Mouse (Mus musculus) adipocyte (in vitro differentiated cells): Measurements from ENCODE around the gene Clec3b.
A peak's percentile ranks its signal among the peaks of the same experiment; 100 is the strongest.

Source experiments
- DNase-seq: peaks from one replicate; pipeline ENCODE4 v3.0.0-alpha.2; 2016; ENCODE audit warnings: low spot score

Clec3b gene

GRCm38 (mm10) chr9:123150241-123151020 lies at the start of gene Clec3b:
Gene Clec3b, plus strand, starts transcription at chr9:123150946.
- DNase-seq = peak; percentile 77

GRCm38 (mm10) chr9:123103425-123103824 lies 47.3 kb upstream of the Clec3b start:
- no peak for DNase-seq

DNA sequence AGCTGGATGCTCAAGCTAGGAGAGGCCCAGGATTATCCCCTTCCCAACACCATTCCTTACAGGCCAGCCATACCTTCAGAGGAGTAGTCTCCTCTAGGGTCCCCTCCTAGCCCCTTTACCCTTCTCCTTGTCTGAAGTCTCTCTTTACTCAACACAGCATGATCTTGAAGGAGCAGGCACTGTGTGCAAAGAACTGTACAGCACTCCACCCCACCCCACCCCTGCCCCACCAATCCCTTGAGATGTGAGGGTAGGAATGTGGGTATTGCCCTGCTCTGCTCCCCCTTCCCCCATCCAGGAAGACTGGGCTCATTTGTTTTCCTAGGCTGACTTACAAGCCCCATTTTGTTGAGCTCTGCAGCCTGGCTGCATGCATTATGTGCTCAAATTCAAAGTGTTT lies 46.4 kb upstream of the Clec3b start:
- no peak for DNase-seq

- DNase-seq = no peak
These were observed 43.6 kb upstream of the Clec3b start for GRCm38 (mm10) chr9:123107186-123107585.

DNA sequence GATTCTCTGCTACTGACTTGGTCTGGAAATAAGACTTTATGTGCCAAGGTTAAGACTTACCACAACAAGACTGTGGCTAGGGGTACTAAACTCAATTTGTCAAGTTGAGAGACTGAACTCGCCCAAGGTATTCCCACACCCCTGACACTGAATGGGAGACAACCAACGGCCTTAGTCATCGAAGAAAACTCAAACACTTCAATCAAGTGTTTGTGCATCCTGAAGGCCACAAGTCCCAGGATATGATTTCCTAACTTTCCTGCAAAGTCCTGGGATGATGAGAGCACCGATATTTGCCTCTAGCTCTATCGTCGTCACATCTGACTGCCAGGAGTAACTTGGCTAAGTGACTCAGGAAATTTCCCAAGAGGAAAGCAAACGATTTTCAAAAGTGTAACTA lies 41.6 kb upstream of the Clec3b start:
- DNase-seq = peak; percentile 15

DNA sequence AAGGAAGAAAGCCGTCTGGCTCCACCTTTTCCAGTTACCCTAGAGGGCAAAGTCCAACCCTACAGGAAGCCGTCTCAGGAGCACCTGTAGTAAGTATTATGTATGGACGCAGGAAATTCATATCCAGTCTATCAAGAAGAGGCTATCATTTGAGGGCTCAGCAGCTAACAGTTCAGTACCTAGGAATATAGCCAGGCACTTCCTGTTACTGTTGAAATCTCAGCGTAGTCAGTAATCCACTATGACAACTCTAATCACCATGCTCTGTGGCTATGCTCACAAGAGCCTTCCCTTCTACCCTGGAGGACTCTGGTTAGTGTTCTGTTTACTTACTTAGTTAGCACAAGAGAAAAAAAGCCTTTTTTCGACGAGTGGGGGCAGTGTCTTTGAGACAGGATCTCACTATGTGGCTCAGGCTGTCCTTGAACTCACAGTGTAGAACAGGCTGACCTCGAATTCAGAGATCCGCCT lies 39.0 kb upstream of the Clec3b start:
- no peak for DNase-seq

GRCm38 (mm10) chr9:123112805-123113521 lies 37.8 kb upstream of the Clec3b start, which contains the start of the genes Zdhhc3 and Exosc7:
Gene Zdhhc3, minus strand, starts transcription at chr9:123113205.
Gene Exosc7, plus strand, starts transcription at chr9:123113215.
- DNase-seq = peak; percentile 80

- no peak for DNase-seq
These were observed 36.8 kb upstream of the Clec3b start for GRCm38 (mm10) chr9:123113931-123114330.

DNA sequence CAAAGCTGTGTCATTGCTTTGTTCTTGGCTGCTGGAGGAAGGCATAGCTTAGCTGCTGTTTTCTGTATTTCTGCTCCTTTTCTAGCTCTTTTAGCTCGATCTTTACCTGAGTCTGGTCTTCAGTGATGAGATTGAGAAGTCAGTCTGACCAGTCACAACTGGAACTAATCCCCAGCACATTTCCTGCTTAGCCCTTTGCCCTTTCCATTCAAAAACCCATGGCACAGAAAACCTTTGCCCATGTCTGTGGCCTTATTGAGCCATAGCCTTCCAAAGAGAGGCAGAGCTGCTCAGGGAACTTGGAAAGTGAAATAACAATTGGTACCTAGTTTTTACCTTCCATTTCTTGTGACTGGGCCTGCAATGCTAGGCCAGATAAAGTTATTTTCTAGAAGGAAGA lies 35.2 kb upstream of the Clec3b start:
- DNase-seq = peak; percentile 68

GRCm38 (mm10) chr9:123123017-123123416 lies 27.7 kb upstream of the Clec3b start:
- no peak for DNase-seq

DNA sequence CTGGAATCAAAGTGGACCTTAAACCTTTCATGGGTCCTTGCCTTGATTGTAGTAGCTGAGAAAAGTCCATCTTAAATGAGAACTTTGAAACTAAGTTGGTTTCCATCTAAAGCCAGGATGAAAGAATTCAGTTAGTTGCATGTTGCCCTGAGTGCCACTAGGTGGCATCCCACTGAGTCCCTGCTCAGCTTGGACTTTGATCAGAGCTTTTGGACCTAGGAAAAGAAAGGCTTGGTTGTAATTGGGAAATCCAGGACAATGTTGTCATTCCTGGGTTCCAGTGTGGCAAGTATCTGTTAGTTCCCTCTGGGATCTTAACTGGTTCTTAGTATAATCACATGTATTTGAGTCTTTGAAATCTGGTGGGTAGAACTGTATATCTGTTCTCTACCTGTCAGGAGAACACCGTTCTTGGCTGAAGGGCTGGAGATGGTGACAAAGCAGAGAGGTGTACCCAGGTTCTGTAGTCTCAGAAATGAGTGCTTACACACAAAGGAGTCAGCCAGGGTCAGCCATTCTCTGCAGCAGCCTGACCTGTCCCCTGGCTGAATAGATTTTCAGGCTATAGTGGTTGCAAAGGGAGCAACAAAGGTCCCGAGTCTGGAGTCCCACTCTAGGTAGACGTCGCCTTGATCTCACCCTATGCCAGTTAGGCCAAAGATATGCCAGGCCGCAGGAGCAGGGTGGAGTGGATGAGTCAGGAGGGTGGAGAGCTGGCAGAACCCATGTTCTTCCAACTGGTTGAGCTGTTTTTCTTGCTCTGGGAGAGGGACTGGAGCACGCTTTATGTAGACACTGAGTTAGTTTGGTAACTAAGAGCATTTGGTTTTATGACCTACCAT lies 27.0 kb upstream of the Clec3b start:
- DNase-seq = peak; percentile 66

DNA sequence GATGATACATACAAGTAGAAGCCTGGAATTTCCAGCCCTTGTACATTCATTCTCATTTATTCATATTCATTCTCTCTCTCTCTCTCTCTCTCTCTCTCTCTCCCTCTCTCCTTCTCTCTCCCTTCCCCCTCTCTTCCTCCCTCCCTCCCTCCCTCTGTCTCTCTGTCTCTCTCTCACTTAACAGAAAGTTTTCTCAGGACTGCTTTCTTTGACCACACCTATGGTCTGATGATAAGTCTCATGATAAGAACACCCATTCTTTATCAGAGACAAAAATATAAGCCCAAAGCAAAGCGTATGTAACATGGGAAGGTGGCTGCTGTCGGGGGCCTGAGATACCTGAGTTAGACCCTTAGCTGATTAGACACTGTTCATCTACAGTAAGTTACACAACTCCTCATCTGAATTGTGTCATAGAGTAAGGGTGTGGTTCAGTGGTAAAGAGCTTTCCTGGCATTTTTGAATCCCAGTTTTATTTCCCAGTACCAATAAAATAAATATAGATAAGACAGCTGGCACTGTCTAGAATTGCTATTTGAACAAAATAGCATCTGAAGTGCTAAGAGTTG lies 26.2 kb upstream of the Clec3b start:
- DNase-seq = no peak

- no peak for DNase-seq
These were observed 23.1 kb upstream of the Clec3b start for GRCm38 (mm10) chr9:123127663-123128062.

- no peak for DNase-seq
These were observed 17.8 kb upstream of the Clec3b start for GRCm38 (mm10) chr9:123132994-123133393.

DNA sequence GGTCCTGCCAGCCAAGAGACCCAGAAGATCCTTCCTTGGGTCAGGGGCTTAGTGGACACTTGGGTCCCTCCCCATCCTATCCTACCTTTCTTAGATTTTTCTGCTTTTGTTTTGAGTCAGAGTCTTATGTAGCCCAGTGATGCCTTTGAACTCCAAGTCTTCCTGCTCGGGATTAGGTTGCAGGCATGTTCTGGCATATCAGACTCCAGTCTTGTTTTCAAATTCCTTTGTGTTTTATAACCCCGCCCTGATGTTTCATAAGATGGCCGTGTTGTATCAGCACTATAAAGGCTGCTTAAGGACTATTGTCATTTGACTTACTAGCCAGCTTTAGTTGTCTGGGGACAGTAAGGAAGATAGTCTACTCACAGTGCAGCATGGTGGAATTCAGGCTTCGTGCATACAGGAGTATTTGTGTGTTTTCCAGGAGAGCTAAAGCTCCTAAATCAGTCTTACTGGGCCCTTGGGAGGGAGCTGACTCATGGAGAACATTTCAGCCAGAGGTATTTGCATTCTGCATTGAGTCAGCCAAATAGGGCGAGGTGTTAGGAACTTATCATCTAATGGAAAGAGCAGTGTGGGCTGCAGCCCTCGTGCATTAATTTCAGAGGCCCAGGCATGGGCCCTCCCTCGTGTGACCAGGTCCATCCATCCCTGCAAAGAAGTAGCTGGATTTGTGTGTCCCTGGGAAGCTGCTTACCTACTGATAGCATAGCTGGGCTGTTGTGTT lies 13.6 kb upstream of the Clec3b start:
- peak; percentile 65 for DNase-seq

DNA sequence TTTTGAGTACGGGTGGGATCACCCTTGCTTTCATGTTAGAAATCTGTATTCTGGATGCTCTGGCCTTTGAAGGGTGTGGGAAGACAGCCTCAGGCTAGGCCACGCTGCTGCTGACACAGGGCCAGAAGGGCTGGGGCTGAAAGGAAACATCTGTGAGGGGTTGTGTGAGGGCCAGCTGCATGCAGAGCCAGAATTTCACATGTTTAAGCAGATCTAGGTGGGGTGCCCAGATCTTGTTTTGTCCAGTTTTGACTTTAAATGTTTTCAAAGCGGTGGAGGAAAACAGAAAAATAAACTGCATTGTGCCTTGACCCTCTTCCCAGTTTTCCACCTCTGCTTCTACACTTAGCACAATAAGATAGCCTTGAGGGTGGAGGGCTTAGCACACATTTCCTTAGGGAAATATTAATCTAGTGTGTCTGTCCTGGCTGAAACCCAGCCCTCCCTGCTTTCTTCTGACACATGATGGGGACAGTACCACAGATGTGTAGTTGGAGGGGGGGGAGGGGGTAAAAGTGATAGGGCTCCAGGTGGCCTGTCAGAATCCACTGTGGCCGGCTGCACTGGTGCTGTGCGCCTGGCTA lies 11.8 kb upstream of the Clec3b start:
- DNase-seq = peak; percentile 67

DNA sequence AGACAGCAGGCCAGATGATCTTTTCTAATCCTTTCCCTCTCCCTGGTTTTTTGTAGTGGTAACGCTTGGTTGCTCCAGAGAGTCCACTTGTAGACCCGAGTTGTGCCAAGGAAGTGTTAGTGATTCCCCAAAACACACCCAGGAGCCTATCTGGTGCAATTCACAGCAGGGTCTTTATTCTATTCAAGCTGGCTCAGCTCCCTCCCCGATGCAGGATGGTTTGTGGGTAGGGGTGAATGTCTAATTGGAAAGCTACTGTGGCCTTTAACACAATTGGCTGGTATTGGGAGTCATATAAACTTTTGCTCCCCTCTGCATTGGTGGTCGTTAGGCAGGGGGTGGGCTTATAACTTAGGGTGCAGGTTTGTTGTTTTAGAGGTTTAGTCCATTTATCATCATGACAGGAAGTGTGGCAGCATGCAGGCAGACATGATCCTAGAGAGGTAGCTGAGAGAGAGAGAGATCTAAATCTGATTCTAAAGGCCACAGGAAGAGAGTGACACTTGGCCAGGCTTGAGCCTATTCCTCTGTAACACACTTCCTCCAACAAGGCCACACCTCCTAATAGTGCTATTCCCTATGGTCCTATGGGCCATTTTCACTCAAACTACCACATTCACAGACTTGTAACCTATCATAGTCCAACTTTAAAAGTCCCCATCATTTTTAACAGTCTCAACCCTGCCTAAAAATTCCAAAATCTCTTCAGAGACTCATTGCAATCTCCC lies 10.7 kb upstream of the Clec3b start:
- no peak for DNase-seq

DNA sequence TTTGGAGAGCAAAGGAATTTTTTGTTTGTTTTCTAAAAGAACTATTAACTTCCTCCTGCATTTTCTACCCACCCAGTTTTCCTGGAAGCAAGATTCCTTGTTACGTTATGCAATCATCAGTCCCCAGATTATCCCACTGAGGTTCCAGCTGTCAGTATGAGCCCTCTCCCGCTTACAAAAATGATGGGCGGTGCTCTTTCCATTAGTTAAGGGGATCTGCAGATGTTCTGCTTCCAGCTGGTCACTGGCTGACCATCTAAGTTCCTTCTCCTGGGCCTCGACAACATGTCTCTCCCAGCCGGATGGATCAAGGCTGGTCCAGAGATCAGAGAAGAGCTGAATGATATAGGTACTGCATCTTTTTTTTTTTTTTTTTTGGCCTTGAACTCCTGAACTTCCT lies 2.3 kb upstream of the Clec3b start:
- DNase-seq = no peak

DNA sequence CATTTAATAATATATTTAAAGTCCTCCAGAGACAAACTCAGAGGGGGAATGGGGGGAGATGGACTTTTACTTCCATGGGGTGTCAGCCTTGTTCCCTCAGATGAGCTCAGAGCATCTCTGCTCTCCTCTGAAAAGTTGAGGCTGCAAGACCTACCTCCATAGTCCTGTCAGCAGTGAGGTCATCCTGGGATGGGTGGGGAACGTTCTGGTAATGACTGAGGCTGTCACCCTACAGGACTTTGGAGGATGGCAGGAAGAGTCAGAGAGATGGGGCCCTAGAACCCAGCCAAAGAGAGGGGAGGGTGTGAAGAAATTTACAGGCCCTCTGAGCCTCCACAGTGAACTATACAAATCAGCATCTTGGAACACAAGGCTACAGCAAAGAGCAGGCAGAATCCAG lies 815 bp downstream of the Clec3b start:
- no peak for DNase-seq

GRCm38 (mm10) chr9:123152026-123152425 lies 1.3 kb downstream of the Clec3b start:
- DNase-seq = no peak
